Mouse (Mus musculus) forebrain, postnatal 0 days (tissue): ENCODE data around the gene Gpr87. TPM values are rescaled to one million over a fixed set of nuclear protein-coding genes. Genes with fewer than 3 reads are reported as not detected.

Experiments used
- ATAC-seq: fragments of 200-750 bp; cut with Nextera tagmentation; 2 replicates; pipeline ENCODE4 v1.8.0; 2017; ENCODE audit warnings: mild to moderate bottlenecking, moderate library complexity
- DNase-seq: peaks from one replicate; pipeline ENCODE4 v3.0.0-alpha.2; 2015
- H3K27ac ChIP-seq: fragments of 300-500 bp; sonication (generic); 2 replicates; pipeline ENCODE4 v1.5.1; 2014; ENCODE audit warnings: low read depth, mild to moderate bottlenecking, antibody characterized with exemption, low read length, moderate library complexity, mixed read lengths
- H3K27me3 ChIP-seq: fragments of 300-500 bp; sonication (generic); 2 replicates; pipeline ENCODE4 v1.6.1; 2014; ENCODE audit warnings: mild to moderate bottlenecking, low read length, mixed read lengths; ENCODE audit not compliant: insufficient read depth
- H3K36me3 ChIP-seq: fragments of 300-500 bp; sonication (generic); 2 replicates; pipeline ENCODE4 v1.6.1; 2014; ENCODE audit warnings: mild to moderate bottlenecking, moderate library complexity; ENCODE audit not compliant: insufficient read depth
- H3K4me1 ChIP-seq: fragments of 300-500 bp; sonication (generic); 2 replicates; pipeline ENCODE4 v1.6.1; 2014; ENCODE audit warnings: antibody characterized with exemption; ENCODE audit not compliant: insufficient read depth
- H3K4me2 ChIP-seq: fragments of 300-500 bp; sonication (generic); 2 replicates; pipeline ENCODE4 v1.6.1; 2014; ENCODE audit warnings: low read depth, mild to moderate bottlenecking, moderate library complexity
- H3K4me3 ChIP-seq: fragments of 300-500 bp; sonication (generic); 2 replicates; pipeline ENCODE4 v1.5.1; 2014; ENCODE audit warnings: low read depth, low read length, mixed read lengths
- H3K9ac ChIP-seq: fragments of 300-500 bp; sonication (generic); 2 replicates; pipeline ENCODE4 v1.6.1; 2014; ENCODE audit warnings: mild to moderate bottlenecking
- H3K9me3 ChIP-seq: fragments of 300-500 bp; sonication (generic); 2 replicates; pipeline ENCODE4 v1.6.1; 2016; ENCODE audit warnings: low read length
- CTCF ChIP-seq: sonication (generic); IDR thresholded peaks from 2 replicates; pipeline ENCODE4 v1.5.1; 2016; ENCODE audit warnings: antibody characterized with exemption, control low read depth, low read depth
- WGBS: fragments of 180-500 bp; shearing (Covaris S2); extraction: QIAGEN DNeasy Blood & Tissue Kit; methylation state at CpG from one replicate; pipeline ENCODE4 v1.1.7; 2014; 5-methylcytosine and 5-hydroxymethylcytosine counted together
- polyA plus RNA-seq: library from polyadenylated mRNA; unstranded; fragments of >200 nt; fragmentation: Nextera tagmentation; extraction: Ambion mirVana; gene quantifications from 2 replicates; pipeline ENCODE4 v1.2.1, GENCODE M21; 2015
- total RNA-seq: library from RNA; depleted of rRNA; stranded (reverse); fragments of >200 nt; gene quantifications from 2 replicates; pipeline ENCODE4 v1.2.3, GENCODE M21; 2014

Gene Gpr87
- total and polyA plus RNA-seq, 2 experiments from 2014 or later = not detected

DNA sequence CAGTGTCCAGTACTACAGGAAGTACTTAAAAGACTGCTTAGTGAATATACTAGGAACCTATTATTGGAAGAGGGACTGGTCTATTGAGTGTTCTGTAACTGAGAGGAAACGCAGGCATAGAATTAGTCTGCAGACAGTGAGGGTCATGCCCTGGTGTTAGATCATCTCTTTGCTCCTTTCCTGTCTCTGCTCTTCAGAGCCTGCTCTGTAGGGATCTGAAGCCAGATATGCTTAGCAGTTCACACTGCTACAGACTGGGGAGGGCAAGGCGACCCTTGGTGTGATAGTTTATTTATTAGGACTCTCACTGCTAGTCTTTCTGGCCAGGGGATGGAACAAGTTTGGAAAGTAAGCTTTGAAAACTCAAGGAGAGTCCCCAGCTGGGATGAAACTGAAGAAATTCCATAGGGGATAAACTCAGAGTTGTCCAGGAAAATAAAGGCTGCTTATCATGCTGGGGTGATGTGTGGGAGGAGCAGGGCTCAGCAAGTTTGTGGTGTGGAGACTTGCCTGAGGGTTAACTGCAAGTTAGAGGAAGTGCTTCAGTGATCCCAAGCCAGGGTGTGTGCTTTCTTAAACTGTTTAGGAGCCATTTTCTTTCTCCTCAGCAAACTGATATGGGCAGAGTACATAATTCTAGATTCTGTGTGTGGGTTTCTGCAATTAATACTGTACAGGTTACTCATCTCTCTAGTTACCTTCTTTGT lies 24.8 kb downstream of the Gpr87 start:
- TF ChIP-seq CTCF = no peak

GRCm38 (mm10) chr3:59169215-59169614 lies 25.7 kb downstream of the Gpr87 start:
- 83% methylated on average over 4 of the region's 4 CpGs for WGBS
- H3K4me2 ChIP-seq = no peak overlapping the region
- no peak overlapping the region for H3K27ac ChIP-seq
- no peak for TF ChIP-seq CTCF
- H3K4me1 ChIP-seq = no peaks in the 10 kb centered on the region
- no peaks in the 10 kb centered on the region for H3K36me3 ChIP-seq
- no peak overlapping the region for H3K4me3 ChIP-seq
- no peaks in the 10 kb centered on the region for H3K9me3 ChIP-seq
- DNase-seq = no peak
- H3K27me3 ChIP-seq = no peaks in the 10 kb centered on the region
- H3K9ac ChIP-seq = no peak overlapping the region
- no peak for ATAC-seq

More for the DNA sequence above, 24.8 kb downstream of the Gpr87 start:
- H3K9me3 ChIP-seq = no peaks in the 10 kb centered on the region
- no peak overlapping the region for H3K4me2 ChIP-seq
- no peak overlapping the region for H3K27ac ChIP-seq
- 73% methylated on average over 2 of the region's 2 CpGs for WGBS
- H3K4me1 ChIP-seq = no peaks in the 10 kb centered on the region
- H3K27me3 ChIP-seq = no peaks in the 10 kb centered on the region
- DNase-seq (no peak), ATAC-seq (no peak)
- H3K4me3 ChIP-seq = no peak overlapping the region
- H3K36me3 ChIP-seq = no peaks in the 10 kb centered on the region
- H3K9ac ChIP-seq = no peak overlapping the region

- Histone ChIP-seq H3K4me1 (no peaks in the 10 kb centered on the region), H3K36me3 (no peaks in the 10 kb centered on the region), H3K9me3 (no peaks in the 10 kb centered on the region), H3K27ac (no peak overlapping the region), H3K4me3 (no peak overlapping the region), H3K4me2 (no peak overlapping the region), H3K27me3 (no peaks in the 10 kb centered on the region), H3K9ac (no peak overlapping the region)
- TF ChIP-seq CTCF = no peak
- DNase-seq (no peak), ATAC-seq (no peak)
- WGBS = 90% methylated on average over 6 of the region's 6 CpGs
Observed at GRCm38 (mm10) chr3:59168476-59168875, 26.4 kb downstream of the Gpr87 start.

DNA sequence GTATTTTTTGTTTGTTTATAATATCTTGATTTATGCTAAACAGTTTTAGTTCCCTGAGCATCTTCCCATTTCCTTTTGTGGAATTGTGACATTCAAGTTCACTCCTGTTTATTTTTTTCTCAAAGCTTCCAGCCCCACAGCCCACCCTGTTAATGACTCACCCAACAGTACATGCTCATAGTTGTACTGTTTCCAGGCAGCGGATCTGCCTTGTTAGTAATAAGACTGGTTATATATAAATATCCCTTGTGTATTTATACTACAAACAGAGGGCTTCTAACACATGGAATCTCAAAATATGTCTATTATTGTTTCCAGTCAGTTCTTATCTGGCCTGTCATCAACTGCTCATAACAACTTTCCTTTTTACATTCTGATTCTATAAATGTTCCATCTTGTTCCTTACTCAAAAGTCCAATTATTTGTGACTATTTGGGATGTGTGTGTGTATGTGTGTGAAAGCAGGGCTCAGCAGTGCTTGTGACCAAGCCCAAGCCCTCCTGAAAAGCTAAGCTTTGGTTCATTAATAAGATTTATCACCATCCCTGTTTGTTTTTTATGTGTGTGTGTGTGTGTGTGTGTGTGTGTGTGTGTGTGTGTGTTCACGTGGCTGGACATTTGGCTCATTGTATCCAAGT lies 27.4 kb downstream of the Gpr87 start:
- no peak for DNase-seq
- Histone ChIP-seq H3K4me1 (no peaks in the 10 kb centered on the region), H3K4me3 (no peak overlapping the region), H3K27me3 (no peaks in the 10 kb centered on the region), H3K9me3 (no peaks in the 10 kb centered on the region), H3K27ac (no peak overlapping the region), H3K36me3 (no peaks in the 10 kb centered on the region), H3K9ac (no peak overlapping the region), H3K4me2 (no peak overlapping the region)
- TF ChIP-seq CTCF = no peak
- 86% methylated on average over 2 of the region's 2 CpGs for WGBS
- no peak for ATAC-seq

DNA sequence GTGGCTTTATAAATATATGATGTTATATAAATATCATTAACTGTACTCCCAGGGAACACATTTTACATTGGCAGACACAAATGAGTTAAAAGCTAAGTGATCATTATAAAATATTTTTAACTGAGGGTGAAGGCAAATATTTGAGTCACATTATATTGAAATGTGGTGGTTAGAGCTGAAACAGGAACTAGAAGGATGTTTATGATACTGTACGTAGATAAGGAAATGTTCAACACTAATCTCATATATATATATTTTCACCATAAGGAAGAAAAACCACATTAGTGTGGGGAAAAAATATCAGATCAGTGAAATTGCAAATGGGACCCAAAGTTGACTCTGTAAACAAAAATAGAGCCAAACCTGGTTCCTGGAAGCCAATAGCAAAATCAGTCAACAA lies 34.4 kb downstream of the Gpr87 start:
- Histone ChIP-seq H3K9ac (no peak overlapping the region), H3K9me3 (no peaks in the 10 kb centered on the region), H3K4me1 (no peaks in the 10 kb centered on the region), H3K4me3 (no peak overlapping the region), H3K4me2 (no peak overlapping the region), H3K27ac (no peak overlapping the region), H3K27me3 (no peaks in the 10 kb centered on the region), H3K36me3 (no peaks in the 10 kb centered on the region)
- ATAC-seq = no peak
- WGBS = 96% methylated on average over 1 of the region's 1 CpGs
- no peak for TF ChIP-seq CTCF
- no peak for DNase-seq

- no peak overlapping the region for H3K27ac ChIP-seq
- H3K27me3 ChIP-seq = no peaks in the 10 kb centered on the region
- H3K9ac ChIP-seq = no peak overlapping the region
- no peak for DNase-seq
- no peak for ATAC-seq
- H3K9me3 ChIP-seq = no peaks in the 10 kb centered on the region
- H3K4me2 ChIP-seq = no peak overlapping the region
- WGBS = 95% methylated on average over 5 of the region's 5 CpGs
- H3K4me1 ChIP-seq = no peaks in the 10 kb centered on the region
- H3K4me3 ChIP-seq = no peak overlapping the region
- no peak for TF ChIP-seq CTCF
- no peaks in the 10 kb centered on the region for H3K36me3 ChIP-seq
Observed at GRCm38 (mm10) chr3:59157048-59157447, 37.9 kb downstream of the Gpr87 start.

GRCm38 (mm10) chr3:59155404-59155803 lies 39.5 kb downstream of the Gpr87 start:
- Histone ChIP-seq H3K4me2 (no peak overlapping the region), H3K36me3 (no peaks in the 10 kb centered on the region), H3K27me3 (no peaks in the 10 kb centered on the region), H3K4me1 (no peaks in the 10 kb centered on the region), H3K4me3 (no peak overlapping the region), H3K27ac (no peak overlapping the region), H3K9me3 (no peaks in the 10 kb centered on the region), H3K9ac (no peak overlapping the region)
- no peak for TF ChIP-seq CTCF
- ATAC-seq (no peak), DNase-seq (no peak)
- 95% methylated on average over 6 of the region's 6 CpGs for WGBS
